Comparison of ENCODE assay signal across 10 mouse cellular contexts in genomic region chr6:51332841-51333240, GRCm38 (mm10).
DNase-seq lines count a peak whose midpoint lies in the region; ATAC-seq and TF ChIP-seq lines count a peak whose summit lies in the region.
"Had no signal": no experiment of that assay in that cellular context is flagged by ENCODE, and none has a peak within 500 bp of the region (broad histone marks: within the 10 kb centered on the region; RNA-seq: fewer than 3 reads in every experiment).

No protein-coding gene starts in this region.

- TF ChIP-seq CTCF in stomach, postnatal 0 days (IDR thresholded peaks at IDR 0.05; ENCODE audit: low read depth), result no peak

- H3K9me3 ChIP-seq in hindbrain, embryonic 16.5 days (ENCODE audit: control insufficient read depth, low read length), result no peaks in the 10 kb centered on the region
- H3K9me3 ChIP-seq in stomach, postnatal 0 days (ENCODE audit: control insufficient read depth, low read length), result no peaks in the 10 kb centered on the region

- H3K27me3 ChIP-seq in hindbrain, embryonic 16.5 days (replicated peaks; ENCODE audit: control insufficient read depth, insufficient read depth, low read length), result no peaks in the 10 kb centered on the region
- no peaks in the 10 kb centered on the region for H3K27me3 ChIP-seq in stomach, postnatal 0 days (ENCODE audit: control insufficient read depth, insufficient read depth, low read length)

- H3K4me3 ChIP-seq in hindbrain, embryonic 16.5 days (ENCODE audit: low read length), result no peak overlapping the region
- no peak overlapping the region for H3K4me3 ChIP-seq in stomach, postnatal 0 days (ENCODE audit: low read depth, low read length)

- 52% methylated on average over 11 of the region's 11 CpGs for WGBS in hindbrain, embryonic 16.5 days
- 48% methylated on average over 11 of the region's 11 CpGs for WGBS in stomach, postnatal 0 days

- peak; percentile 95 for DNase-seq in heart, adult 11 months
- DNase-seq in heart, postnatal 25 days (ENCODE audit: low spot score), result no peak
- peak; percentile 54 for DNase-seq in urinary bladder, postnatal 14 days (ENCODE audit: low spot score)
- DNase-seq in urinary bladder, adult 18-20 months (ENCODE audit: low spot score in 2 of 2), result no peak
- no peak for DNase-seq in stomach, postnatal 0 days (ENCODE audit: low spot score)
- DNase-seq in T-cell, adult 2 months (ENCODE audit: low spot score), result no peak
- DNase-seq in urinary bladder, postnatal 10 days (ENCODE audit: low spot score), result no peak
- DNase-seq: right cerebral cortex, postnatal 14 days had no signal

- H3K9ac ChIP-seq in hindbrain, embryonic 16.5 days (ENCODE audit: low read depth, low read length), result no peak overlapping the region
- peak overlapping the region; percentile 23 for H3K9ac ChIP-seq in stomach, postnatal 0 days (ENCODE audit: low read length)

- no peak overlapping the region for H3K27ac ChIP-seq in hindbrain, embryonic 16.5 days (ENCODE audit: low read depth, low read length)
- peak overlapping the region; percentile 73 for H3K27ac ChIP-seq in stomach, postnatal 0 days (replicated peaks)
- H3K27ac ChIP-seq: macrophage had no signal

- TF ChIP-seq EP300 in stomach, postnatal 0 days (optimal IDR thresholded peaks at IDR 0.05), result no peak

- peak; percentile 51; the same call in 1 of the 2 replicates for ATAC-seq in hindbrain, embryonic 16.5 days
- ATAC-seq in stomach, postnatal 0 days (ENCODE audit: low FRiP score, low TSS enrichment), result no peak

- peak overlapping the region; percentile 16; the same call in 1 of the 2 replicates for H3K4me2 ChIP-seq in hindbrain, embryonic 16.5 days (ENCODE audit: low read length)
- peak overlapping the region; percentile 18 for H3K4me2 ChIP-seq in stomach, postnatal 0 days (replicated peaks; ENCODE audit: low read depth)

- peaks cover 2% of the 10 kb centered on the region; the same call in 1 of the 2 replicates for H3K4me1 ChIP-seq in hindbrain, embryonic 16.5 days (ENCODE audit: control insufficient read depth, insufficient read depth, low read depth, low read length)
- no peaks in the 10 kb centered on the region for H3K4me1 ChIP-seq in stomach, postnatal 0 days (replicated peaks; ENCODE audit: control insufficient read depth, insufficient read depth)

- no peaks in the 10 kb centered on the region for H3K36me3 ChIP-seq in hindbrain, embryonic 16.5 days (ENCODE audit: control insufficient read depth, insufficient read depth, low read length)
- H3K36me3 ChIP-seq in stomach, postnatal 0 days (ENCODE audit: control insufficient read depth, insufficient read depth, low read length), result no peaks in the 10 kb centered on the region

- intact Hi-C loops in heart, postnatal 25 days (cut with DNase I), result no loop called here

Comparison
In these comparisons a context has a peak if more than half of its experiments do, and no peak if none do; other contexts are left out.
1. DNase-seq: peak in heart, adult 11 months (single experiment) and urinary bladder, postnatal 14 days (single experiment); none in heart, postnatal 25 days (single experiment), urinary bladder, adult 18-20 months (0 of 2), stomach, postnatal 0 days (single experiment), T-cell, adult 2 months (single experiment) and urinary bladder, postnatal 10 days (single experiment).